Mouse (Mus musculus) midbrain, embryonic 13.5 days (tissue): ENCODE measurements at regions not wholly inside any gene's neighbourhood (a gene's known extent, or its start where the extent isn't known, plus 50 kb on each side); places are given as distances from the start of the nearest gene placed in this dataset.

ENCODE experiments used
- ATAC-seq: fragments of 200-750 bp; cut with Nextera tagmentation; 2 replicates; pipeline ENCODE4 v1.8.0; 2017; ENCODE audit warnings: mild to moderate bottlenecking, moderate TSS enrichment, moderate library complexity
- H3K27ac ChIP-seq: fragments of 300-500 bp; sonication (generic); 2 replicates; pipeline ENCODE4 v1.5.1; 2015; ENCODE audit warnings: inconsistent platforms, mild to moderate bottlenecking, moderate library complexity
- H3K27me3 ChIP-seq: fragments of 300-500 bp; sonication (generic); 2 replicates; pipeline ENCODE4 v1.6.1; 2015; ENCODE audit warnings: mild to moderate bottlenecking, inconsistent platforms
- H3K36me3 ChIP-seq: fragments of 300-500 bp; sonication (generic); 2 replicates; pipeline ENCODE4 v1.6.1; 2015; ENCODE audit warnings: mild to moderate bottlenecking, inconsistent platforms
- H3K4me1 ChIP-seq: fragments of 300-500 bp; sonication (generic); replicated peaks from 2 replicates; pipeline ENCODE4 v1.6.1; 2015; ENCODE audit warnings: inconsistent platforms
- H3K4me2 ChIP-seq: fragments of 300-500 bp; sonication (generic); replicated peaks from 2 replicates; pipeline ENCODE4 v1.6.1; 2015; ENCODE audit warnings: moderate library complexity, mild to moderate bottlenecking, inconsistent platforms
- H3K4me3 ChIP-seq: fragments of 300-500 bp; sonication (generic); replicated peaks from 2 replicates; pipeline ENCODE4 v1.5.1; 2015; ENCODE audit warnings: mild to moderate bottlenecking, inconsistent platforms
- H3K9ac ChIP-seq: fragments of 300-500 bp; sonication (generic); replicated peaks from 2 replicates; pipeline ENCODE4 v1.6.1; 2015; ENCODE audit warnings: mild to moderate bottlenecking, inconsistent platforms
- H3K9me3 ChIP-seq: fragments of 300-500 bp; sonication (generic); 2 replicates; pipeline ENCODE4 v1.6.1; 2016; ENCODE audit warnings: mild to moderate bottlenecking, inconsistent platforms
- WGBS: fragments of 180-500 bp; shearing (Covaris S2); methylation state at CpG from one replicate; pipeline ENCODE4 v1.1.7; 2015; 5-methylcytosine and 5-hydroxymethylcytosine counted together

- no peak overlapping the region for H3K27ac ChIP-seq
- ATAC-seq, result no peak
- H3K4me3 ChIP-seq, result no peak overlapping the region
- 91% methylated on average over 6 of the region's 6 CpGs for WGBS
- no peaks in the 10 kb centered on the region for H3K4me1 ChIP-seq
- H3K9me3 ChIP-seq, result no peaks in the 10 kb centered on the region
- H3K36me3 ChIP-seq, result no peaks in the 10 kb centered on the region
- no peaks in the 10 kb centered on the region for H3K27me3 ChIP-seq
- no peak overlapping the region for H3K4me2 ChIP-seq
- H3K9ac ChIP-seq, result no peak overlapping the region
Observed at GRCm38 (mm10) chr14:48017971-48018370, 102.7 kb upstream of the Peli2 start.

GRCm38 (mm10) chr14:48019331-48019730 lies 101.3 kb upstream of the Peli2 start:
- no peaks in the 10 kb centered on the region for H3K9me3 ChIP-seq
- no peaks in the 10 kb centered on the region for H3K27me3 ChIP-seq
- H3K9ac ChIP-seq, result no peak overlapping the region
- H3K4me1 ChIP-seq, result no peaks in the 10 kb centered on the region
- no peak overlapping the region for H3K27ac ChIP-seq
- H3K36me3 ChIP-seq, result no peaks in the 10 kb centered on the region
- 80% methylated on average over 5 of the region's 5 CpGs for WGBS
- no peak for ATAC-seq
- H3K4me2 ChIP-seq, result no peak overlapping the region
- H3K4me3 ChIP-seq, result no peak overlapping the region

GRCm38 (mm10) chr14:48022271-48022670 lies 98.4 kb upstream of the Peli2 start:
- H3K27ac ChIP-seq, result no peak overlapping the region

GRCm38 (mm10) chr14:48024051-48024693 lies 96.5 kb upstream of the Peli2 start:
- 88% methylated on average over 8 of the region's 8 CpGs for WGBS
- Histone ChIP-seq H3K4me1 (no peaks in the 10 kb centered on the region), H3K4me2 (no peak overlapping the region), H3K27ac (no peak overlapping the region), H3K36me3 (no peaks in the 10 kb centered on the region), H3K27me3 (no peaks in the 10 kb centered on the region), H3K9me3 (no peaks in the 10 kb centered on the region; the same call in 1 of the 2 replicates), H3K9ac (no peak overlapping the region), H3K4me3 (no peak overlapping the region)
- no peak for ATAC-seq

More at GRCm38 (mm10) chr14:48022271-48022670, 98.4 kb upstream of the Peli2 start:
- 81% methylated on average over 4 of the region's 4 CpGs for WGBS
- H3K4me2 ChIP-seq, result no peak overlapping the region
- no peak overlapping the region for H3K9ac ChIP-seq
- H3K36me3 ChIP-seq, result no peaks in the 10 kb centered on the region
- no peaks in the 10 kb centered on the region for H3K4me1 ChIP-seq
- H3K9me3 ChIP-seq, result no peaks in the 10 kb centered on the region; the same call in 1 of the 2 replicates
- no peaks in the 10 kb centered on the region for H3K27me3 ChIP-seq
- no peak overlapping the region for H3K4me3 ChIP-seq
- ATAC-seq, result no peak

- Histone ChIP-seq H3K4me2 (no peak overlapping the region), H3K27ac (no peak overlapping the region), H3K9ac (no peak overlapping the region), H3K27me3 (no peaks in the 10 kb centered on the region), H3K9me3 (no peaks in the 10 kb centered on the region), H3K4me3 (no peak overlapping the region), H3K36me3 (no peaks in the 10 kb centered on the region), H3K4me1 (no peaks in the 10 kb centered on the region)
- 77% methylated on average over 4 of the region's 4 CpGs for WGBS
- no peak for ATAC-seq
Observed at GRCm38 (mm10) chr14:48039286-48039790, 81.3 kb upstream of the Peli2 start.

GRCm38 (mm10) chr14:48046094-48046493 lies 74.5 kb upstream of the Peli2 start:
- 84% methylated on average over 9 of the region's 9 CpGs for WGBS
- no peaks in the 10 kb centered on the region for H3K9me3 ChIP-seq
- H3K4me1 ChIP-seq, result no peaks in the 10 kb centered on the region
- no peaks in the 10 kb centered on the region for H3K36me3 ChIP-seq
- no peak for ATAC-seq
- H3K4me2 ChIP-seq, result no peak overlapping the region
- no peak overlapping the region for H3K9ac ChIP-seq
- no peak overlapping the region for H3K4me3 ChIP-seq
- no peak overlapping the region for H3K27ac ChIP-seq
- H3K27me3 ChIP-seq, result no peaks in the 10 kb centered on the region

- Histone ChIP-seq H3K9ac (no peak overlapping the region), H3K27ac (no peak overlapping the region), H3K4me3 (no peak overlapping the region), H3K4me1 (no peaks in the 10 kb centered on the region), H3K4me2 (no peak overlapping the region), H3K9me3 (no peaks in the 10 kb centered on the region), H3K27me3 (no peaks in the 10 kb centered on the region), H3K36me3 (no peaks in the 10 kb centered on the region)
- ATAC-seq, result no peak
- 88% methylated on average over 1 of the region's 1 CpGs for WGBS
Observed at GRCm38 (mm10) chr14:48046831-48047230, 73.8 kb upstream of the Peli2 start.

GRCm38 (mm10) chr14:48049698-48050459 lies 70.7 kb upstream of the Peli2 start:
- 88% methylated on average over 5 of the region's 5 CpGs for WGBS
- Histone ChIP-seq H3K4me2 (no peak overlapping the region), H3K27ac (no peak overlapping the region), H3K27me3 (no peaks in the 10 kb centered on the region), H3K36me3 (no peaks in the 10 kb centered on the region), H3K4me1 (no peaks in the 10 kb centered on the region), H3K9me3 (no peaks in the 10 kb centered on the region), H3K4me3 (no peak overlapping the region), H3K9ac (no peak overlapping the region)
- ATAC-seq, result no peak

GRCm38 (mm10) chr14:48050460-48050760 lies 70.2 kb upstream of the Peli2 start:
- no peaks in the 10 kb centered on the region for H3K36me3 ChIP-seq
- no peak overlapping the region for H3K4me3 ChIP-seq
- H3K27me3 ChIP-seq, result no peaks in the 10 kb centered on the region
- no peaks in the 10 kb centered on the region for H3K9me3 ChIP-seq
- no peak for ATAC-seq
- H3K9ac ChIP-seq, result no peak overlapping the region
- H3K27ac ChIP-seq, result no peak overlapping the region
- WGBS, result 92% methylated on average over 2 of the region's 2 CpGs
- no peaks in the 10 kb centered on the region for H3K4me1 ChIP-seq
- no peak overlapping the region for H3K4me2 ChIP-seq

- 43% methylated on average over 3 of the region's 3 CpGs for WGBS
- Histone ChIP-seq H3K27ac (no peak overlapping the region), H3K27me3 (no peaks in the 10 kb centered on the region; the same call in 1 of the 2 replicates), H3K4me2 (no peak overlapping the region), H3K36me3 (no peaks in the 10 kb centered on the region), H3K4me3 (no peak overlapping the region), H3K9ac (no peak overlapping the region), H3K4me1 (no peaks in the 10 kb centered on the region), H3K9me3 (no peaks in the 10 kb centered on the region)
- no peak for ATAC-seq
Observed at GRCm38 (mm10) chr14:48051971-48052370, 68.7 kb upstream of the Peli2 start.

- ATAC-seq, result no peak
- Histone ChIP-seq H3K4me3 (no peak overlapping the region), H3K27ac (no peak overlapping the region; the same call in 1 of the 2 replicates), H3K9me3 (no peaks in the 10 kb centered on the region), H3K9ac (no peak overlapping the region), H3K4me2 (no peak overlapping the region), H3K36me3 (no peaks in the 10 kb centered on the region), H3K27me3 (no peaks in the 10 kb centered on the region; the same call in 1 of the 2 replicates), H3K4me1 (no peaks in the 10 kb centered on the region)
- 31% methylated on average over 7 of the region's 7 CpGs for WGBS
Observed at GRCm38 (mm10) chr14:48052405-48052804, 68.2 kb upstream of the Peli2 start.

- Histone ChIP-seq H3K27ac (no peak overlapping the region), H3K36me3 (no peaks in the 10 kb centered on the region), H3K9me3 (no peaks in the 10 kb centered on the region), H3K4me1 (no peaks in the 10 kb centered on the region), H3K27me3 (no peaks in the 10 kb centered on the region; the same call in 1 of the 2 replicates), H3K4me2 (no peak overlapping the region), H3K9ac (no peak overlapping the region), H3K4me3 (no peak overlapping the region)
- WGBS, result 86% methylated on average over 4 of the region's 4 CpGs
- ATAC-seq, result no peak
Observed at GRCm38 (mm10) chr14:48053151-48053550, 67.5 kb upstream of the Peli2 start.
